Mouse (Mus musculus) hematopoietic stem cell, adult 5-6 weeks (primary cell): ENCODE results near the gene Dnajc28. TPM values are rescaled to one million over a fixed set of nuclear protein-coding genes. Genes with fewer than 3 reads are reported as not detected.

Source experiments
- ATAC-seq, 2 experiments: fragments of 125-278 bp in 1 of 2; replicated peaks in 1 of 2; 2 replicates each; pipeline ENCODE4 v1.8.0; 2016 to 2017; ENCODE audit warnings: inconsistent platforms in 2 of 2, mild to moderate bottlenecking in 2 of 2, moderate number of reproducible peaks in 2 of 2, low read depth in 1 of 2, moderate TSS enrichment in 1 of 2; ENCODE audit not compliant: low FRiP score in 2 of 2, poor library complexity in 2 of 2, severe bottlenecking in 2 of 2, insufficient read depth in 1 of 2, low TSS enrichment in 1 of 2
- total RNA-seq: library from RNA; stranded (forward); fragments of 172-1452, 232-1000 nt; gene quantifications from 2 replicates; pipeline ENCODE4 v1.2.3, GENCODE M21; 2017

Gene Dnajc28
- total RNA-seq, 1 experiment from 2014 or later, result 10.9 TPM

- no peak for ATAC-seq
Observed at GRCm38 (mm10) chr16:91566002-91566401, 52.8 kb downstream of the Dnajc28 start.

- no peak for ATAC-seq
Observed at GRCm38 (mm10) chr16:91565292-91565951, 53.4 kb downstream of the Dnajc28 start.

- ATAC-seq, result no peak
Observed at GRCm38 (mm10) chr16:91564580-91565291, 54.1 kb downstream of the Dnajc28 start.

Other genes starting within 250 kb of the Dnajc28 start
- 133 and 147 TPM in 2 replicates for gene Ifnar2, start 246.2 kb downstream of the Dnajc28 start, total RNA-seq
- not detected in 2 replicates for gene Gm21970, start 227.3 kb downstream of the Dnajc28 start, total RNA-seq
- gene Il10rb, start 212.9 kb downstream of the Dnajc28 start, total RNA-seq, result 55.1 and 57.3 TPM in 2 replicates
- gene Ifnar1, start 133.8 kb downstream of the Dnajc28 start, total RNA-seq, result 46.4 and 55.3 TPM in 2 replicates
- 7.1 and 7.5 TPM in 2 replicates for gene Ifngr2, start 72.0 kb downstream of the Dnajc28 start, total RNA-seq
- gene Tmem50b, start 21.2 kb downstream of the Dnajc28 start, total RNA-seq, result 11.6 and 21.4 TPM in 2 replicates
- gene Gart, start 27.9 kb upstream of the Dnajc28 start, total RNA-seq, result 193 and 440 TPM in 2 replicates
- 279 and 303 TPM in 2 replicates for gene Son, start 28.5 kb upstream of the Dnajc28 start, total RNA-seq
- 24.4 and 32.1 TPM in 2 replicates for gene Donson, start 69.7 kb upstream of the Dnajc28 start, total RNA-seq
- gene Cryzl1, start 109.9 kb upstream of the Dnajc28 start, total RNA-seq, result 70.3 and 120 TPM in 2 replicates
- gene Itsn1, start 110.3 kb upstream of the Dnajc28 start, total RNA-seq, result 60.1 and 74.9 TPM in 2 replicates